Mouse (Mus musculus): Measurements from ENCODE around the gene Tbc1d24. TPM values are rescaled to one million over a fixed set of nuclear protein-coding genes. Genes with fewer than 3 reads are reported as not detected.
"Not testable (repeated sequence)": the region's sequence is repeated elsewhere in the genome, so short reads cannot be mapped to it uniquely, and the experiment has no call there.

Gene Tbc1d24
- polyA plus RNA-seq, 1 experiment from 2014 or later = 6.7 TPM

DNA sequence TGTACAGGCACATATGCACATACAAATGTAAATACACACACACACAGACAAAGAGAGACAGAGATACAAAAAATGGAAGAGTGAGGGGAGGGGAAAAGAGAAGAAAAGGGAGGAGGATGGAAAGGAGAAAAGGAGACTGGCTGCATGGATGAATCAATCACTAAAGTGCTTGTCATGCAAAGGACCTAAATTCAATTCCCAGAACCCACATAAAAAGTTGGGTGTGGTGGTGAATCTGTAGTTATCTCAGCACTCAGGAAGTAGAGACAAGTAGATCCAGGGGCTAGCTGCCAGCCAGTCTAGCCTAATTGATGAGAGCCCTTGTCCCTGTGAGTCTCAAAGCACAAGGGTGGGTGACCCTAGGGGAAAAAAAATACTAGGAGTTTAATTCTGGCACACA lies 71.3 kb downstream of the Tbc1d24 start:
- ATAC-seq (replicated peaks; ENCODE audit: low FRiP score) = no peak

DNA sequence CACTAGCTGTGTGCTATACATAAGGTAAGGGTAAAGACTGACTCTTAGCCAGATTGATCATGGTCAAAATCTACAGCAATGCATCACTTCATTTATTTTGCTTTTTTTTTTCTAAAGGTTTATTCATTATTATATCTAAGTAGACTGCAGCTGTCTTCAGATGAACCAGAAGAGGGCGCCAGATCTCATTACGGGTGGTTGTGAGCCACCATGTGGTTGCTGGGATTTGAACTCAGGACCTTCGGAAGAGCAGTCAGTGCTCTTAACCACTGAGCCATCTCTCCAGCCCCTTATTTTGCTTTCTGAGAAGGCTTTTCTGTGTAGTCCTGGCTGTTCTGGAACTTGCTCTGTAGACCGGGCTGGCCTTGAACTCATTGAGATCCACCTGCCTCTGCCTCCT lies 72.4 kb downstream of the Tbc1d24 start:
- not testable (repeated sequence) for H3K4me3 ChIP-seq (replicated peaks); H3K9ac ChIP-seq; ATAC-seq (replicated peaks; ENCODE audit: low FRiP score); H3K4me1 ChIP-seq; H3K4me2 ChIP-seq; H3K36me3 ChIP-seq; H3K9me3 ChIP-seq (replicated peaks); H3K27ac ChIP-seq; H3K27me3 ChIP-seq
- 93% methylated on average over 4 of the region's 4 CpGs for WGBS

More for the DNA sequence above, 71.3 kb downstream of the Tbc1d24 start:
- Histone ChIP-seq H3K9me3 (replicated peaks) (no peaks in the 10 kb centered on the region), H3K4me3 (replicated peaks) (no peak overlapping the region), H3K9ac (no peak overlapping the region), H3K4me1 (peaks cover 10% of the 10 kb centered on the region; the same call in 1 of the 2 replicates), H3K36me3 (no peaks in the 10 kb centered on the region), H3K27me3 (no peaks in the 10 kb centered on the region), H3K4me2 (no peak overlapping the region), H3K27ac (no peak overlapping the region)

- Histone ChIP-seq H3K9ac (no peak overlapping the region), H3K27ac (no peak overlapping the region), H3K27me3 (no peaks in the 10 kb centered on the region), H3K4me2 (no peak overlapping the region), H3K4me1 (peaks cover 6% of the 10 kb centered on the region; the same call in 1 of the 2 replicates), H3K9me3 (replicated peaks) (no peaks in the 10 kb centered on the region), H3K36me3 (no peaks in the 10 kb centered on the region), H3K4me3 (replicated peaks) (no peak overlapping the region)
- no peak for ATAC-seq (replicated peaks; ENCODE audit: low FRiP score)
- 70% methylated on average over 3 of the region's 3 CpGs for WGBS
These were observed 73.8 kb downstream of the Tbc1d24 start for GRCm38 (mm10) chr17:24131570-24131969.

DNA sequence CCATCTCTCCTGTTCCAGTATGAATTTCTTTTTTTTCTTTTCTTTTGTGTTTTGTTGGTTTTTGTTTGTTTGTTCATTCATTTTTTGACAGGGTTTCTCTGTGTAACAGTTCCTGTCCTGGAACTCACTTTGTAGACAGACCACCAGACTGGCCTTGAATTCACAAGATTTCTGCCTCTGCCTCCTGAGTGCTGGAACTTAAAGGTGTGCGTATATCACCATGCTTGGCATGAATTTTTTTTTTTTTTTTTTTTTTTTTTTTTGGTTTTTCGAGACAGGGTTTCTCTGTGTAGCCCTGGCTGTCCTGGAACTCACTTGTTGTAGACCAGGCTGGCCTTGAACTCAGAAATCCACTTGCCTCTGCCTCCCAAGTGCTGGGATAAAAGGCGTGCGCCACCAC lies 76.1 kb downstream of the Tbc1d24 start:
- WGBS = 91% methylated on average over 4 of the region's 4 CpGs

GRCm38 (mm10) chr17:24127592-24127991 lies 77.8 kb downstream of the Tbc1d24 start:
- ATAC-seq (replicated peaks; ENCODE audit: low FRiP score) = no peak
- H3K4me2 ChIP-seq = no peak overlapping the region
- 75% methylated on average over 1 of the region's 1 CpGs for WGBS

More for the DNA sequence above, 76.1 kb downstream of the Tbc1d24 start:
- not testable (repeated sequence) for H3K36me3 ChIP-seq; H3K27me3 ChIP-seq; H3K4me2 ChIP-seq; H3K27ac ChIP-seq; H3K4me1 ChIP-seq; H3K4me3 ChIP-seq (replicated peaks); H3K9ac ChIP-seq; H3K9me3 ChIP-seq (replicated peaks); ATAC-seq (replicated peaks; ENCODE audit: low FRiP score)

GRCm38 (mm10) chr17:24126801-24127200 lies 78.6 kb downstream of the Tbc1d24 start:
- no peak overlapping the region for H3K4me2 ChIP-seq
- H3K27me3 ChIP-seq = no peaks in the 10 kb centered on the region
- H3K9ac ChIP-seq = no peak overlapping the region
- H3K36me3 ChIP-seq = no peaks in the 10 kb centered on the region
- no peak overlapping the region for H3K4me3 ChIP-seq (replicated peaks)
- H3K9me3 ChIP-seq (replicated peaks) = no peaks in the 10 kb centered on the region
- no peak for ATAC-seq (replicated peaks; ENCODE audit: low FRiP score)
- H3K27ac ChIP-seq = no peak overlapping the region
- H3K4me1 ChIP-seq = peaks cover 6% of the 10 kb centered on the region; the same call in 1 of the 2 replicates
- WGBS = 75% methylated on average over 3 of the region's 3 CpGs

More at GRCm38 (mm10) chr17:24127592-24127991, 77.8 kb downstream of the Tbc1d24 start:
- no peaks in the 10 kb centered on the region for H3K27me3 ChIP-seq
- H3K9me3 ChIP-seq (replicated peaks) = no peaks in the 10 kb centered on the region
- no peak overlapping the region for H3K9ac ChIP-seq
- H3K4me1 ChIP-seq = peaks cover 6% of the 10 kb centered on the region; the same call in 1 of the 2 replicates
- no peaks in the 10 kb centered on the region for H3K36me3 ChIP-seq
- no peak overlapping the region for H3K27ac ChIP-seq
- no peak overlapping the region for H3K4me3 ChIP-seq (replicated peaks)

Small RNA genes lying within 50 kb of the gene (microRNA-seq; reads per million reads assigned to microRNA genes)
- gene Mir5134 = 1.6 reads per million, percentile 4 among the genes with 10 or more reads in this experiment
- 1.2 reads per million for gene Mir6965

Other genes starting within 250 kb of the Tbc1d24 start
- 0.18 and 0.23 TPM in 2 replicates for gene Prss30, start 225.0 kb downstream of the Tbc1d24 start, polyA plus RNA-seq (2015; fragmentation: Nextera tagmentation; extraction: Ambion mirVana)
- 0.57 and 1.2 TPM in 2 replicates for gene Prss22, start 207.5 kb downstream of the Tbc1d24 start, polyA plus RNA-seq (2015; fragmentation: Nextera tagmentation; extraction: Ambion mirVana)
- 0.26 and 0.29 TPM in 2 replicates for gene Prss27, start 167.4 kb downstream of the Tbc1d24 start, polyA plus RNA-seq (2015; fragmentation: Nextera tagmentation; extraction: Ambion mirVana)
- gene Kctd5, start 132.1 kb downstream of the Tbc1d24 start, polyA plus RNA-seq (2015; fragmentation: Nextera tagmentation; extraction: Ambion mirVana) = 62.8 and 64.1 TPM in 2 replicates
- gene Pdpk1, start 54.6 kb downstream of the Tbc1d24 start, polyA plus RNA-seq (2015; fragmentation: Nextera tagmentation; extraction: Ambion mirVana) = 35.0 and 36.4 TPM in 2 replicates
- 36.7 and 40.9 TPM in 2 replicates for gene Amdhd2, start 41.8 kb downstream of the Tbc1d24 start, polyA plus RNA-seq (2015; fragmentation: Nextera tagmentation; extraction: Ambion mirVana)
- 546 and 562 TPM in 2 replicates for gene Atp6v0c, start 35.9 kb downstream of the Tbc1d24 start, polyA plus RNA-seq (2015; fragmentation: Nextera tagmentation; extraction: Ambion mirVana)
- 5.1 and 5.6 TPM in 2 replicates for gene Ntn3, start 4.0 kb upstream of the Tbc1d24 start, polyA plus RNA-seq (2015; fragmentation: Nextera tagmentation; extraction: Ambion mirVana)
- 13.6 and 14.3 TPM in 2 replicates for gene Tedc2, start 15.3 kb upstream of the Tbc1d24 start, polyA plus RNA-seq (2015; fragmentation: Nextera tagmentation; extraction: Ambion mirVana)
- gene Ccnf, start 45.9 kb upstream of the Tbc1d24 start, polyA plus RNA-seq (2015; fragmentation: Nextera tagmentation; extraction: Ambion mirVana) = 67.5 and 71.1 TPM in 2 replicates
- gene Abca17, start 145.5 kb upstream of the Tbc1d24 start, polyA plus RNA-seq (2015; fragmentation: Nextera tagmentation; extraction: Ambion mirVana) = 0.18 and 0.27 TPM in 2 replicates
- 17.4 and 17.5 TPM in 2 replicates for gene Abca3, start 146.4 kb upstream of the Tbc1d24 start, polyA plus RNA-seq (2015; fragmentation: Nextera tagmentation; extraction: Ambion mirVana)
- gene Rnps1, start 209.0 kb upstream of the Tbc1d24 start, polyA plus RNA-seq (2015; fragmentation: Nextera tagmentation; extraction: Ambion mirVana) = 293 and 318 TPM in 2 replicates
- 115 and 117 TPM in 2 replicates for gene Eci1, start 221.1 kb upstream of the Tbc1d24 start, polyA plus RNA-seq (2015; fragmentation: Nextera tagmentation; extraction: Ambion mirVana)
- 2.4 and 3.2 TPM in 2 replicates for gene Dnase1l2, start 237.5 kb upstream of the Tbc1d24 start, polyA plus RNA-seq (2015; fragmentation: Nextera tagmentation; extraction: Ambion mirVana)

Measured in kidney, embryonic 15.5 days (tissue).